Mouse (Mus musculus) MEL (cell line): ENCODE measurements at regions not wholly inside any gene's neighbourhood (a gene's known extent, or its start where the extent isn't known, plus 50 kb on each side); places are given as distances from the start of the nearest gene placed in this dataset.

Experiments used
- DNase-seq: peaks from one replicate; pipeline ENCODE4 v3.0.0; 2011; ENCODE audit warnings: low read depth, low spot score
- H3K27ac ChIP-seq: 2 replicates; pipeline ENCODE4 v1.5.1; 2012; ENCODE audit warnings: low read depth, mild to moderate bottlenecking, control low read depth, low read length, moderate library complexity; ENCODE audit not compliant: control insufficient read depth
- H3K27me3 ChIP-seq, 2 experiments: fragments of 150-350 bp in 1 of 2; sonication (generic) in 1 of 2; 2 replicates each; pipeline ENCODE4 v1.6.1; 2012; ENCODE audit warnings: low read length in 2 of 2, mild to moderate bottlenecking in 2 of 2, improper control_type of control experiment in 1 of 2, moderate library complexity in 1 of 2; ENCODE audit not compliant: insufficient read depth in 2 of 2, control insufficient read depth in 1 of 2
- H3K36me3 ChIP-seq, 2 experiments: 2 replicates each; pipeline ENCODE4 v1.6.1; 2012 to 2014; ENCODE audit warnings: low read length in 2 of 2, improper control_type of control experiment in 1 of 2, inconsistent platforms in 1 of 2, mild to moderate bottlenecking in 1 of 2; ENCODE audit not compliant: insufficient read depth in 2 of 2, control insufficient read depth in 1 of 2
- H3K4me1 ChIP-seq, 2 experiments: fragments of 150-350 bp in 1 of 2; sonication (generic) in 1 of 2; 2 replicates each; pipeline ENCODE4 v1.6.1; 2012; ENCODE audit warnings: low read length in 2 of 2, improper control_type of control experiment in 1 of 2, mild to moderate bottlenecking in 1 of 2; ENCODE audit not compliant: insufficient read depth in 2 of 2, control insufficient read depth in 1 of 2
- H3K4me3 ChIP-seq, 2 experiments: fragments of 150-350 bp in 1 of 2; sonication (generic) in 1 of 2; 2 replicates each; pipeline ENCODE4 v1.5.1; 2012; ENCODE audit warnings: low read depth in 2 of 2, low read length in 2 of 2, mild to moderate bottlenecking in 2 of 2, moderate library complexity in 2 of 2, control low read depth in 1 of 2, improper control_type of control experiment in 1 of 2; ENCODE audit not compliant: control insufficient read depth in 1 of 2, insufficient read depth in 1 of 2
- H3K79me2 ChIP-seq: 2 replicates; pipeline ENCODE4 v1.6.1; 2012; ENCODE audit warnings: mild to moderate bottlenecking, low read length, moderate library complexity; ENCODE audit not compliant: control insufficient read depth, poor library complexity, insufficient read depth
- H3K9ac ChIP-seq: 2 replicates; pipeline ENCODE4 v1.6.1; 2012; ENCODE audit warnings: low read depth, mild to moderate bottlenecking, control low read depth, low read length, moderate library complexity; ENCODE audit not compliant: control insufficient read depth, poor library complexity, severe bottlenecking
- H3K9me3 ChIP-seq: fragments of 150-350 bp; sonication (generic); replicated peaks from 2 replicates; pipeline ENCODE4 v1.6.1; 2012; ENCODE audit warnings: mild to moderate bottlenecking, low read length, improper control_type of control experiment, moderate library complexity; ENCODE audit not compliant: insufficient read depth
- CHD2 ChIP-seq: IDR thresholded peaks from 2 replicates; pipeline ENCODE4 v1.6.1; 2011; ENCODE audit warnings: low read length, improper control_type of control experiment
- CTCF ChIP-seq, 3 experiments: IDR thresholded peaks in 2 of 3; conservative IDR thresholded peaks in 1 of 3; 2 replicates each; pipeline ENCODE4 v1.5.1; 2011 to 2012; ENCODE audit warnings: low read length in 3 of 3, low read depth in 2 of 3, mild to moderate bottlenecking in 2 of 3, improper control_type of control experiment in 1 of 3, inconsistent platforms in 1 of 3, mixed read lengths in 1 of 3, moderate library complexity in 1 of 3; ENCODE audit not compliant: control insufficient read depth in 1 of 3, insufficient read depth in 1 of 3, poor library complexity in 1 of 3, severe bottlenecking in 1 of 3
- E2F4 ChIP-seq: IDR thresholded peaks from 2 replicates; pipeline ENCODE4 v1.6.1; 2011; ENCODE audit warnings: low read depth, low read length, improper control_type of control experiment, borderline replicate concordance
- ELF1 ChIP-seq: IDR thresholded peaks from 2 replicates; pipeline ENCODE4 v1.6.1; 2014; ENCODE audit warnings: low read depth, mild to moderate bottlenecking, inconsistent platforms, low read length, improper control_type of control experiment, moderate library complexity
- EP300 ChIP-seq, 2 experiments: IDR thresholded peaks; 2 replicates each; pipeline ENCODE4 v1.6.1; 2011; ENCODE audit warnings: improper control_type of control experiment in 2 of 2, low read length in 2 of 2, low read depth in 1 of 2, mild to moderate bottlenecking in 1 of 2
- GATA1 ChIP-seq: IDR thresholded peaks from 2 replicates; pipeline ENCODE4 v1.6.1; 2011; ENCODE audit warnings: low read depth, low read length, improper control_type of control experiment
- HCFC1 ChIP-seq: IDR thresholded peaks from 2 replicates; pipeline ENCODE4 v1.6.1; 2012; ENCODE audit warnings: low read depth, mild to moderate bottlenecking, inconsistent platforms, low read length, improper control_type of control experiment, moderate library complexity
- MAFK ChIP-seq: IDR thresholded peaks from 2 replicates; pipeline ENCODE4 v1.6.1; 2011; ENCODE audit warnings: low read depth, mild to moderate bottlenecking, low read length, improper control_type of control experiment, borderline replicate concordance
- MAX ChIP-seq: IDR thresholded peaks from 2 replicates; pipeline ENCODE4 v1.6.1; 2011; ENCODE audit warnings: low read length, improper control_type of control experiment
- MAZ ChIP-seq: IDR thresholded peaks from 2 replicates; pipeline ENCODE4 v1.6.1; 2012; ENCODE audit warnings: low read depth, mild to moderate bottlenecking, inconsistent platforms, low read length, improper control_type of control experiment
- MEF2A ChIP-seq: IDR thresholded peaks from 2 replicates; pipeline ENCODE4 v1.6.1; 2014; ENCODE audit warnings: low read depth, mild to moderate bottlenecking, inconsistent platforms, low read length, improper control_type of control experiment; ENCODE audit not compliant: poor library complexity, insufficient replicate concordance, severe bottlenecking; ENCODE audit errors: extremely low read depth
- MYC ChIP-seq: IDR thresholded peaks from 2 replicates; pipeline ENCODE4 v1.6.1; 2011; ENCODE audit warnings: low read depth, mild to moderate bottlenecking, low read length, improper control_type of control experiment, moderate library complexity
- NELFE ChIP-seq: IDR thresholded peaks from 2 replicates; pipeline ENCODE4 v1.6.1; 2011; ENCODE audit warnings: low read depth, low read length, improper control_type of control experiment
- POLR2AphosphoS5 ChIP-seq: IDR thresholded peaks from 2 replicates; pipeline ENCODE4 v1.6.1; 2012; ENCODE audit warnings: low read depth, borderline replicate concordance, mild to moderate bottlenecking, inconsistent platforms, low read length, moderate library complexity, mixed read lengths
- RAD21 ChIP-seq: IDR thresholded peaks from 2 replicates; pipeline ENCODE4 v1.6.1; 2011; ENCODE audit warnings: mild to moderate bottlenecking, low read depth, low read length, improper control_type of control experiment
- SIN3A ChIP-seq: IDR thresholded peaks from 2 replicates; pipeline ENCODE4 v1.6.1; 2012; ENCODE audit warnings: low read length, improper control_type of control experiment, inconsistent platforms
- SMC3 ChIP-seq: IDR thresholded peaks from 2 replicates; pipeline ENCODE4 v1.6.1; 2011; ENCODE audit warnings: low read depth, low read length, improper control_type of control experiment
- TBP ChIP-seq: IDR thresholded peaks from 2 replicates; pipeline ENCODE4 v1.8.0; 2011; ENCODE audit warnings: low read depth, low read length, improper control_type of control experiment
- USF2 ChIP-seq, 2 experiments: IDR thresholded peaks; 2 replicates each; pipeline ENCODE4 v1.6.1; 2011 to 2012; ENCODE audit warnings: improper control_type of control experiment in 2 of 2, low read length in 2 of 2, borderline replicate concordance in 1 of 2, inconsistent platforms in 1 of 2, low read depth in 1 of 2, mild to moderate bottlenecking in 1 of 2; ENCODE audit not compliant: insufficient read depth in 1 of 2
- ZC3H11A ChIP-seq: IDR thresholded peaks from 2 replicates; pipeline ENCODE4 v1.6.1; 2012; ENCODE audit warnings: low read depth, mild to moderate bottlenecking, inconsistent platforms, low read length, improper control_type of control experiment
- ZKSCAN1 ChIP-seq: IDR thresholded peaks from 2 replicates; pipeline ENCODE4 v1.6.1; 2012; ENCODE audit warnings: low read depth, mild to moderate bottlenecking, inconsistent platforms, low read length, improper control_type of control experiment, moderate library complexity
- ZNF384 ChIP-seq: IDR thresholded peaks from 2 replicates; pipeline ENCODE4 v1.6.1; 2012; ENCODE audit warnings: low read depth, mild to moderate bottlenecking, inconsistent platforms, low read length, improper control_type of control experiment

DNA sequence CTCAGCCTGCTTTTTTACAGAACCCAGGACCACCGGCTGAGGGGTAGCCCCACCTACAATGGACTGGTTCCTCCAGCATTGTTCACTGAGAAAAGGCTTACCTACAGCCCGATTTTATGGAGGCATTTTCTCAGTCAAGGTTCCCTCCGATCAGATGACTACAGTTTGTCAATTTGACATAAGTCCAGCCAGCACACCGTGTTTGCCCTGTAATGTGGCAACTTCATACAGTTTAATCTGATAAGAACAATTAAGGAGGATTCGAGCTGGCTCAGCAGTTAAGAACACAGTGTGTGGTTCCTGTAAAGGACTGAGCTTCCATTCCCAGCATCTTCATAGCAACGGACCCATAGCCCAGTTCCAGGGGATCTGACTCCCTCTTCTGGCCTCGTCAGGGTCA is 65.9 kb downstream of the Skor1 start:
- peak; percentile 6 for TF ChIP-seq RAD21
- TF ChIP-seq ZKSCAN1, result no peak
- TF ChIP-seq CTCF (IDR thresholded peaks at IDR 0.05 in 2 of 3, conservative IDR thresholded peaks at IDR 0.05 in 1 of 3; ENCODE audit: control insufficient read depth in 1 of 3, insufficient read depth in 1 of 3, low read depth in 2 of 3, low read length in 3 of 3, poor library complexity in 1 of 3, severe bottlenecking in 1 of 3), result 0 out of 6 replicates have a peak, but pooled peaks of 1 of the 3 experiments have one; percentile 1
- no peak for TF ChIP-seq HCFC1
- TF ChIP-seq, all 39 proteins: peak for 2
- no peak overlapping the region for H3K27ac ChIP-seq
- no peaks in the 10 kb centered on the region for H3K79me2 ChIP-seq
- no peak overlapping the region for H3K4me3 ChIP-seq
- H3K9ac ChIP-seq, result no peak overlapping the region
- no peaks in the 10 kb centered on the region for H3K4me1 ChIP-seq
- no peaks in the 10 kb centered on the region for H3K36me3 ChIP-seq
- H3K27me3 ChIP-seq, result peaks cover 12 to 18% of the 10 kb centered on the region in 2 experiments
- no peak for DNase-seq
- H3K9me3 ChIP-seq, result no peaks in the 10 kb centered on the region

DNA sequence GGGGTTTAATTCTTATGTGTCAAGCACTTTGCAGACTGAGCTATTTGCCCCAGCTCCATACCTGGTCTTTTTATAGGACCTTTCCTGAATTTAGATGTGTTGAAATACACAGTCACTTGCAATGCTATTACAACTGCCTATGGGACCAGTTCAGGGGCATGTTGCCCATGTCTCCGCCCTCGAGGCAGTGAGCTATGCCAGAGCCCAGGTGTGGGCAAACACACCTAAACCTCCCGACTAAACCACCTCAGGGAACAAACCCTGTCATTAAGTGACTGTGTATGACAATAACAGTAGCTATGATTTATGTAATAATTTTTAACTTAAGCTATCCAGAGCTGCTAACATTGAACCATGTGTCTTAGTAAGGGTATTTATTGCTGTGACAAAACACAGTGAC is 66.5 kb downstream of the Skor1 start:
- TF ChIP-seq ZC3H11A (no peak), E2F4 (no peak), GATA1 (no peak), POLR2AphosphoS5 (no peak), MAX (no peak), SMC3 (no peak), EP300 (IDR thresholded peaks at IDR 0.05; ENCODE audit: low read depth in 1 of 2, low read length in 2 of 2) (no peak), MAFK (no peak)
- TF ChIP-seq, all 39 proteins: peak for 0
- no peak for DNase-seq
- Histone ChIP-seq H3K4me1 (no peaks in the 10 kb centered on the region), H3K4me3 (no peak overlapping the region), H3K79me2 (no peaks in the 10 kb centered on the region), H3K36me3 (no peaks in the 10 kb centered on the region), H3K27ac (no peak overlapping the region), H3K27me3 (peaks cover 12 to 14% of the 10 kb centered on the region in 2 experiments), H3K9me3 (no peaks in the 10 kb centered on the region), H3K9ac (no peak overlapping the region)

DNA sequence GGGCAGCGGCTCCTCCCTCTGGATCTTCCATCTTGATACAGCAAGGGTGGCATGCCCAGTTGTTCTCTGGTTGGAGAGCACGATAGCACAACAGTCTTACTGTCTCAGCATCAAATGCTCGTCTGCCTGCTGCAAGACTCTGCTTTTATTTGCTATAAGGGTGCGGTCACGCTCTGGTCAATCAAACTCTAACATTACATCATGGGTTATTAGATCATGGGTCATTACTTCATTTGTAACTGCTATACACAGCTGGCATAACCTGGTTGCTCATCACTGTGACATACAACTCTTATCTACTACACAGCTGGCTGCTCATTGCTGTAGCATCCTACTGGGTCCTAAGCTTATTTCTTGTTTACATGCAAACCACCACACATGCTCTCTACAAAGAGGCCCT is 68.4 kb downstream of the Skor1 start:
- Histone ChIP-seq H3K4me3 (no peak overlapping the region), H3K27ac (no peak overlapping the region), H3K9me3 (no peaks in the 10 kb centered on the region), H3K27me3 (peaks cover 3 to 6% of the 10 kb centered on the region in 2 experiments), H3K79me2 (no peaks in the 10 kb centered on the region), H3K36me3 (no peaks in the 10 kb centered on the region), H3K4me1 (no peaks in the 10 kb centered on the region), H3K9ac (no peak overlapping the region)
- no peak for DNase-seq
- TF ChIP-seq SIN3A (no peak), ZNF384 (no peak), MEF2A (no peak), MAZ (no peak), TBP (no peak), USF2 (IDR thresholded peaks at IDR 0.05; ENCODE audit: borderline replicate concordance in 1 of 2, insufficient read depth in 1 of 2, low read depth in 1 of 2, low read length in 2 of 2) (no peak), RAD21 (no peak), CTCF (IDR thresholded peaks at IDR 0.05 in 2 of 3, conservative IDR thresholded peaks at IDR 0.05 in 1 of 3; ENCODE audit: control insufficient read depth in 1 of 3, insufficient read depth in 1 of 3, low read depth in 2 of 3, low read length in 3 of 3, poor library complexity in 1 of 3, severe bottlenecking in 1 of 3) (no peak), ELF1 (no peak), NELFE (no peak), MYC (no peak), CHD2 (no peak)
